Mouse (Mus musculus) urinary bladder, adult 2 months (tissue): ENCODE measurements around the gene Hspb7. TPM values are rescaled to one million over a fixed set of nuclear protein-coding genes. Genes with fewer than 3 reads are reported as not detected.

Experiments
- DNase-seq: peaks from one replicate; pipeline ENCODE4 v3.0.0; 2022; ENCODE audit warnings: low spot score
- polyA plus RNA-seq: library from polyadenylated mRNA; depleted of rRNA; stranded (reverse); fragments of >200 nt; gene quantifications from 2 replicates; pipeline ENCODE4 v1.2.3, GENCODE M21; 2012

The Hspb7 gene
- polyA plus RNA-seq, 1 experiment = 30.6 TPM

DNA sequence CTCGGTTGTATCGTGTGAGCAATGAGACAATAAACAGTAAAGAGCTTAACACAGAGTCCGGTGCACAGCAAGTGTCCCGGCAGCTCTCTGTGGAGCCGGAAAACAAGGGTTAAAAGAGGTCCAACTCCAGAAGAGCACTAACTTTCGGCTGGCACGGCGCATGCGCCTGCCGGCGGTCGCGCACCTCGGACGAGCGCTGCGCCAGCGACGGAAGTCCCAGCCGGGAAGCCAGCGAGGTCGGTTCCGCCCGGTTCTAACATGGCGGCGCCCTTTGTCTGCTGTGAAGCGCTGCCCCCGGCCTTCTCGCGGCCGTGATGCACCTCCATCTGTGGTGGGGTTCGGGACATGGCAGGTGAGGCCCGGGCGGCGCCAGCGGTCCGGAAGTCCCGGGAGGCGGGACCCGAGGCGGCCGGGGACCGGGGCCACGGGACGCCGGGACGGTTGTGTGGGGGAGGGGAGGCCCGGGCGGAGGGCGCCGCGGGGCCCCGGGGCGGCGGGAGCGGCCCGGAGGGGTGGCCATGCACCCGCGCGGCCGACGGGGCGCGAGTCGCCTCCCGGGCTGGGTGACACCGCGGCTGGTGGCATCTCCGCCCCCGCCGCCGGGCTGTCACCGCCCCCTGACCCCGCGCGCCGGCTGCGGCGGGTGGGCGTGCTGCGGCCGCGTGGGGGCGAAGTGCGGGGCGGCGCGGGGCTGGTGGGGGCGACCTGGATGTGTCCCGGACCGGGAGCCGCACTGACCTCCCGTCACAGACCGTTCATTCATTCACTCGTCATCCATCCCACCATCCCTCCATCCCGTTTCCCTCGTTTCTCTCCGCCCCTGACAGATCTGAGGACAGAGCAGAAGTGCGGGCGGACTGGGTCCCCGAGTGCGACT lies 24.1 kb downstream of the Hspb7 start, which contains the start of gene Zbtb17:
Zbtb17 (plus strand) TSS at position 204 of the 877 bp plus-strand sequence.
- DNase-seq = peak; percentile 83

DNA sequence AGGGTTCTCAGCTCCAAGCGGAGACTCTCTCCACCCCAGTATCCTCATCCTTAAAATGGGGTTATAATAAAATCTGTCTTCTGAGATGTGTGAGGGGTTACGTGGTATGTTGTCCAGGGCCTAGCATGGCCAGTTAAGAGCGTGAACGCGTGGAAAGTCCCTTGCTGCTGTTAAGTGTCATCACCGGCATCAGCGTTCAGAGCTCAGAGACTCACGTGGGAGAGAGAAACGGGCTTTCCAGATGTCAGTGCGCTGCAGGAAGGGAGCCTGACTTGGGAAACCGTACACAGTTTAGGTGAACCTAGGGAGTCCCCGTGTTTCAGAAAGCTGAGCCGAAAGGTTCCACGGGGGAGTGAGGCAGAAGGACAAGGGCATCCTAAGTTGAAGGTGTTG lies 24.7 kb downstream of the Hspb7 start:
- DNase-seq = no peak

GRCm38 (mm10) chr4:141446211-141446610 lies 25.6 kb downstream of the Hspb7 start:
- no peak for DNase-seq

DNA sequence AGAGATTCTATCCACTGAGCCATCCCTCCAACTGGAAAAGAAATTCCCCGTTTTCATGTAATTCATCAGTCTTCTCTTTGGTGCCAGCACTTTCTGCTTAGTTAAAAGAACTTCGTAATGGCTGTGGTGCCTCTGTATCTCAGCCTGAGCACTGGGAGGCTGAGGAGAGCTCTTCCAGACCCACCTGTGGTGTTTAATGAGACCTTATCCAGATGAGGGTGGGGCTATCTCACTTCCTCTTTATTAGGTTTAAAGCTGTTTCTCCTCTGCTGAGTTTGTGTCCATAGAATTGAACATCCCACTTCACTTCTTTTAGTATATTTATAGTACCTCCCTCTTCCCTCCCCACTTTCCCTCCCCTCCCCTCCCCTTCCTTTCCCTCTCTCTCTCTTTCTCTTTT lies 30.7 kb downstream of the Hspb7 start:
- DNase-seq = no peak

DNA sequence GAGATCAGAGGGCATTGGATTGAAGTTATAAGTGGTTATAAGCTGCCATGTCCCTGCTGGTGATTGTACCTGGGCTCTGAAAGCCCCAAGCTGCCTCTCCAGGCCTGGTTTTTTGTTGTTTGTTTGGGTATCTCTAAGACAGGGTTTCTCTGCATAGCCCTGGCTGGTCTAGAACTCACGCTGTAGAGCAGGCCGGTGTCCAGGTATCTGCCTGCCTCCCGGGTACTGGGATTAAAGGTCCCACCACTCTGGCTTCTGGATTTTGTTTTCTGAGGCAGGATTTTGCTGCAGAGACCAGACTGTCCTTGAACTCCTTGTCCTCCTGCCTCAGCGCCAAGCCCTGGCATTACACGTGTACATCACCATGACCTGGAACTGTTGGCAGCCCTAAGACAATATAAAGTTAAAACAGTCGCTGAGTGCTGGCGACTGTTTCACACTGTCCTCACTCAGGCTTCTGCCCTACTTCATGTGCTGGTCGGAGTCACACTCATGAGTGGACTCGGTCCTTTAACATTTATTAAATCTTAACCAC lies 31.4 kb downstream of the Hspb7 start:
- DNase-seq = no peak

GRCm38 (mm10) chr4:141454581-141455350 lies 34.2 kb downstream of the Hspb7 start:
- DNase-seq = no peak

GRCm38 (mm10) chr4:141455526-141455925 lies 34.9 kb downstream of the Hspb7 start:
- no peak for DNase-seq

DNA sequence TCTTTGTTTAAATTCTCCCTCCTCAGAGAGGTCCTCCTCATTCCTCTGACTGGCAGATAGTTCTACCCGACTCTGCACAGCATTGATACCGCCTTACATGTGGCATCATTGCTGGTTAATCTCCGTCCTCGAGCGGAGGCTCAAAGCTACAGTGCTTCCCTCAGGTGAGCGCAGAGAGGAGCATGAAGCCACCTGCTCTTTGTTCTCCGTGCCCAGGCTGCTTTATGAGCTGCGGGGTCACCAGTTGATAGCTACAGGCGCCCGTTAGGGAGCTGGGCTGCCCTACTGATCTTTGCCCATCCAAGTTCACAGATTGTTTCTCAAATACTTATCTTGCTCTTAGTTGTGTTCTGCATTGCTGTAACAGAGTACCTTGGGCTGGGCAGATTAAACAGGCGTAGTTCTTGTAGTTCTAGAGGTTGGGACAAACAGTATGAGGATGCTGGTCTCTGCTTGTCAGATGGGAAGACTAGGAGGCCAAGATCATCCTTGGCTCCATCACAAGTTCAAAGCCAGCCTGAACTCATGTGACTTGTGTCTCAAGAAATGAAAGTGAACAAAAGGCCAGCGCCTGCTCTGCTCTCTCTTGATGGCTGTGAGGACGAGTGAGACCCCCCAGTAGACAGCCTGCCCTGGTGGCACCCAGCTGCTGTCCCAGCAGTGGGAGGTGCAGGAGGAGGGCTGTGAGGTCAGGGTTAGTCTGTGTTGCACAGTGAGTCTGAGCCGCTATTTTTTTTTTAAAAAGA lies 35.8 kb downstream of the Hspb7 start:
- no peak for DNase-seq

GRCm38 (mm10) chr4:141458236-141458635 lies 37.7 kb downstream of the Hspb7 start:
- peak; percentile 49 for DNase-seq

DNA sequence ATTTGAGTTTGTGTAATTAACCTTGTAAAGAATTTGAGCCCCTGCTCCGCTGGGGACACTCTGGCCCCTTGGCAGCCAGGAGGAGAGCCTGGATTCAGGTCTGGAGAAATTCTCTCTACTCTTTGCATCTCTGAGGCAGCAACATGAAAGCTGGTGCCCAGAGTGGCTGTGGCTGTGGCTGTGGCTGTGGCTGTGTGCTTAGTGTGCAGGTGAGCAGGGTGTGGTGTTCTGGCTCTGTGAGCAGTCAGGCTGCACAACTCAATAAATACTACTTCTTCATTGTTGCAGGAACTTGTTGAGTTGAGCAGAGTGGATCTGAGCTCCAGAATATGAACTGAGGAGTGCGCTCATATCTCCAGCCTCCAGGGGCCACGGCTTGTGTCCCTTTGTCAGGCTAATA lies 38.3 kb downstream of the Hspb7 start:
- no peak for DNase-seq

GRCm38 (mm10) chr4:141459766-141460165 lies 39.2 kb downstream of the Hspb7 start:
- DNase-seq = no peak

GRCm38 (mm10) chr4:141460481-141460880 lies 39.9 kb downstream of the Hspb7 start:
- DNase-seq = no peak

DNA sequence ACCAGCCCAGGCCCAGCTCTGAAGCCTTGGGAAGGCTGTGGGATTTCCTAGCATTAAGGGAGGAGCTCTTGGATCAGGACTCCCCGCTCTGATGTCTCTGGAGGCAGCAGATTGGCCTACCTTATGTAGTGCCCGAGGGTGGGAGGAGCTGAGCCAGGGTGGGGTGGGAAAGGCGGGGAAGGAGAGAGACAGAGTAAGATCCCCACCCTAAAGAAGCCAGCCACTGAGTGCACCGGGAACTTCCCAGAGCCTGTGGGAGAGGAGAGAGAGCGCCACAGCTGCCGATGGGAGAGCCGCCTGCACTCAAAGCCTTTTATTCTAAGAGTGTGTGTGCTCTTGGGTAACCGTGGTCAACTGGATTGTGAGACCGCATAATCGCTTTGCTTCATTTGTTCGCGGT lies 40.5 kb downstream of the Hspb7 start:
- no peak for DNase-seq

- DNase-seq = no peak
These were observed 41.0 kb downstream of the Hspb7 start for GRCm38 (mm10) chr4:141461576-141461975.

DNA sequence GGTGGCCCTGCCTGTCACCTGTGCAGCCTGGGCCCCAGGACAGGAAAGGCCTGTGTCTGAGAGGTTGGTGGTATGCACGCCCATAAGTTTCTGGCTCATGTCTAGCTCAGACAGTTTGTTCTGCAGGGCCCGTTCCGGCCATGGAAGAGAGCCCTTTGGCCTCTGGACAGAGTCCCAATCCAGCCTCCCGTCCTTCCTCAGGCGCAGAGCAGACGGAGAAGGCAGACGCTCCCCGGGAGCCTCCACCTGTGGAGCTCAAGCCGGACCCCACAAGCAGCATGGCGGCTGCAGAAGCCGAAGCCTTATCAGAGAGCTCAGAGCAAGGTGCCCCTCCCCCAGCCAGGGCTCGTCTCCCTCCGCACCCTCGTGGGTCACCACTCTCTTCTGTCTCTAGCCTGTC lies 42.9 kb downstream of the Hspb7 start:
- no peak for DNase-seq

GRCm38 (mm10) chr4:141464722-141465121 lies 44.1 kb downstream of the Hspb7 start:
- DNase-seq = no peak

DNA sequence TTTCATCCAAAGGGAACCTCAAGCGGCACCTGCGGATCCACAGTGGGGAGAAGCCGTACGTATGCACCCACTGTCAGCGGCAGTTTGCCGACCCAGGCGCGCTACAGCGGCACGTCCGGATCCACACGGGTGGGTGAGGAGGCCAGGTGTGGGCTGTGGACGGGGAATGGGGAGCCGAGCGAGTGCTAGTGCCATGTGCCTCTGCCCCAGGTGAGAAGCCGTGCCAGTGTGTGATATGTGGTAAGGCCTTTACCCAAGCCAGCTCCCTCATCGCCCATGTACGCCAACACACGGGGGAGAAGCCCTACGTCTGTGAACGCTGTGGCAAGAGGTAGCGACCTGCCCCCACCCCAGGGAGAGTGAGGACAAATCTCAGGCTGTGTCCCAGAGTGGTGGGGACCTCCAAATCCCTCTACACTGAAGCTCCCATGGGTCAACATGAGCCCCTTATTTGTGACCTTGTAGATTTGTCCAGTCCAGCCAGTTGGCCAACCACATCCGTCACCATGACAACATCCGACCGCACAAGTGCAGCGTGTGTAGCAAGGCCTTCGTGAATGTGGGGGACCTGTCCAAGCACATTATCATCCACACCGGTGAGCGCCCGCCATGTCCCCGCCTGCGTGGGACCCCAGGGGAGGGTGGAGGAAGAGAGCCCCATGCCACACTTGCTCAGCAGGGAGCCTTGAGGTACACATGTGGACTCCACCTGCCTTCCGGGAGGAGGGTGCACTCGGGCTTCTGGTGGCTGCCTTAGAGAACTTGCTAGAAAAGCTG lies 45.1 kb downstream of the Hspb7 start:
- DNase-seq = peak; percentile 24

DNA sequence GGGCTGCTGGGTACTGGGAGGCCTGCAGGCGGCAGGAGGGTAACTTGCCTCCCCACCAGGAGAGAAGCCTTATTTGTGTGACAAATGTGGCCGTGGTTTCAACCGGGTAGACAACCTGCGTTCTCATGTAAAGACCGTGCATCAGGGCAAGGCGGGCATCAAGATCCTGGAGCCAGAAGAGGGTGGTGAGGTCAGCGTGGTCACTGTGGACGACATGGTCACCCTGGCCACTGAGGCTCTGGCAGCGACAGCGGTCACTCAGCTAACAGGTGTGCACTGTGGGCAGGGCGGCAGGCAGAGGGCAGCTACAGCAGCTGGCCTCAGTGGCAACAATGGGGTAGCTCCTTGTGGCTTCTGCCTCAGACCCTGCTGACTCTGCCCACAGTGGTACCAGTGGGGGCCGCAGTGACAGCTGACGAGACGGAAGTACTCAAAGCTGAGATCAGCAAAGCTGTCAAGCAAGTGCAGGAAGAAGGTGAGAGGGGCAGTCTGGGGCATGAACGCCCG lies 45.8 kb downstream of the Hspb7 start:
- no peak for DNase-seq

GRCm38 (mm10) chr4:141466844-141467580 lies 46.4 kb downstream of the Hspb7 start:
- no peak for DNase-seq

DNA sequence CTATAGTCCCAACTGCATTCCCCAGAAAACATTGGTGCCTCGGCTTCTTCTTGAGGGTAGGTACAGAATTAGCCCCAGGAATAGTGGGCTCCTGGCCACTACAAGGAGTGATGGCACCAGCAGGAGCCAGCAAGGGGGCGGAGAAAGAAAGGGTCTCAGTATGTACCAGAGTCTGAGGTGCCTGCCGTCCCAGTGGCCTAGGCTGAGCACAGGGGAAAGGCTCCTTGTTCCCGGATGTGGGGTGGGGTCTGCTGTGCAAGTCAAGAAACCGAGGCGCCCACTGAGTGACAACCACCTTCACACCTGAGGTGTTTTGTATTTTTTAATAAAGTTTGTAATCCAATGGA lies 47.0 kb downstream of the Hspb7 start:
- no peak for DNase-seq
